Mouse (Mus musculus) erythroid progenitor cell, adult 5-6 weeks (primary cell): ENCODE data around the gene Gm20481. TPM values are rescaled to one million over a fixed set of nuclear protein-coding genes. Genes with fewer than 3 reads are reported as not detected.
"Not testable (repeated sequence)": the region's sequence is repeated elsewhere in the genome, so short reads cannot be mapped to it uniquely, and the experiment has no call there.

Experiments used
- ATAC-seq: replicated peaks from 2 replicates; pipeline ENCODE4 v1.8.0; 2016; ENCODE audit warnings: moderate number of reproducible peaks, mild to moderate bottlenecking, moderate TSS enrichment, inconsistent platforms; ENCODE audit not compliant: poor library complexity, low FRiP score, severe bottlenecking
- total RNA-seq, 2 experiments: library from RNA; stranded (forward) in 1 of 2; stranded (reverse) in 1 of 2; fragments of 150-400 nt in 1 of 2; fragments of 186-747, 209-891 nt in 1 of 2; gene quantifications; 2 replicates each; pipeline versions ENCODE4 v1.2.3 to v1.2.4; 2015 to 2017; ENCODE audit warnings: low replicate concordance in 2 of 2

The Gm20481 gene
- total RNA-seq, 2 experiments from 2014 or later = not detected

- 0 out of 2 replicates have a peak, but pooled peaks have one; percentile 28 for ATAC-seq
Observed at GRCm38 (mm10) chr17:35001452-35002152, 31.9 kb downstream of the Gm20481 start.

GRCm38 (mm10) chr17:35002153-35002865 is 32.6 kb downstream of the Gm20481 start:
- ATAC-seq = peak; percentile 67

GRCm38 (mm10) chr17:35003022-35003838 is 33.5 kb downstream of the Gm20481 start:
- no peak for ATAC-seq

- no peak for ATAC-seq
Observed at GRCm38 (mm10) chr17:35004075-35004717, 34.5 kb downstream of the Gm20481 start.

- ATAC-seq = no peak
Observed at GRCm38 (mm10) chr17:35005158-35005557, 35.4 kb downstream of the Gm20481 start.

GRCm38 (mm10) chr17:35005902-35006301 is 36.2 kb downstream of the Gm20481 start:
- ATAC-seq = not testable (repeated sequence)

- no peak for ATAC-seq
Observed at GRCm38 (mm10) chr17:35007387-35007991, 37.8 kb downstream of the Gm20481 start.

- ATAC-seq = no peak
Observed at GRCm38 (mm10) chr17:35009586-35009985, 39.9 kb downstream of the Gm20481 start.

GRCm38 (mm10) chr17:35011440-35011839 is 41.7 kb downstream of the Gm20481 start:
- no peak for ATAC-seq

GRCm38 (mm10) chr17:35012430-35012829 is 42.7 kb downstream of the Gm20481 start:
- ATAC-seq = no peak

GRCm38 (mm10) chr17:35013221-35013620 is 43.5 kb downstream of the Gm20481 start:
- ATAC-seq = no peak

GRCm38 (mm10) chr17:35015296-35015695 is 45.6 kb downstream of the Gm20481 start:
- ATAC-seq = no peak

GRCm38 (mm10) chr17:35016376-35016775 is 46.7 kb downstream of the Gm20481 start, which contains the start of gene Vwa7:
Gene Vwa7, plus strand, starts transcription at chr17:35016579.
- ATAC-seq = peak; percentile 52

- no peak for ATAC-seq
Observed at GRCm38 (mm10) chr17:35016791-35017705, 47.3 kb downstream of the Gm20481 start.

- no peak for ATAC-seq
Observed at GRCm38 (mm10) chr17:35017706-35018030, 48.0 kb downstream of the Gm20481 start.

- no peak for ATAC-seq
Observed at GRCm38 (mm10) chr17:35018171-35018570, 48.5 kb downstream of the Gm20481 start.

- no peak for ATAC-seq
Observed at GRCm38 (mm10) chr17:35019894-35020293, 50.2 kb downstream of the Gm20481 start.

GRCm38 (mm10) chr17:35020551-35020950 is 50.8 kb downstream of the Gm20481 start:
- ATAC-seq = no peak
